Mouse (Mus musculus) cerebral cortex, adult 2 months (tissue): Measurements from ENCODE around the gene Ckap5.

Source experiments
- WGBS: fragments of 180-500 bp; shearing (Covaris S2); methylation state at CpG from one replicate; pipeline ENCODE4 v1.1.7; 2018; 5-methylcytosine and 5-hydroxymethylcytosine counted together

Gene Ckap5

DNA sequence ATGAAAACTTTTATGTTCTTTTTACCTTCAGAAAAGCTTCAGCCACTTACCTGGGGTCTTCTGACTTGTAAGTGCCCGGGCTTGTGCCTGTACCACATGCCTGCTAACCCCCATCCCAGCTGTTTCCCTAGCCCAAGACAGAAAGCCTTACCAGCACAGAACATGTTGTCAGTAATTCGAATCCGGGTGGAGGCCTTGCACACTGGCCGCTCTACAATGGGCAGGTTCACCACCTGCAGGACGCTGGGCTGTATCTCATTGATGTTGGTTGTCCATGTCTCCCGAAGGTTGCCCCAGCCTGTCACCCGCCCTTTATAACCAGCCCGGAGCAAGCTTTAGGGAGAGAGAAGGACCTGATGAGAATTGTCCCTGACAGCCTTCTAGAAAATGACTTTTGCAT, 101.6 kb downstream of the Ckap5 start:
- 91% methylated on average over 8 of the region's 8 CpGs for WGBS

DNA sequence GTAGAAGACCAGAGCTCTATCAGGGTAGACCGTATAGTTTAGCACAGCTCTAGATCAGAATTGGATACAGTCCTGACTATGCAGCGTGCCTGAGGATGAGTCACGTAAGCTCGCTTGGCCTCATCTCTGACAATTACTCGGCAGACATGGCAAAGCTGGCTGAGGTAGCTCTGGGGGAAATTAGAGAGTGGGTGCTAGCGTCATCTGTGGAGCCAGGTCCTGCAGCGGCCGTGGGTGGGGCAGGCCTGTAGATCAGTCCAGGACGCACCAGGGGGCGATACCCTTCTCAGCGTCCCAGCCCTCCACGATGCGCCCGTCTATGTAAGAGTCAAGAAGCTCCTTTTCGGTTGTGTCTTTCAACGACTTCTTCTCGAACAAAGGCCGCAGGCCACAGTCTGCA, 103.1 kb downstream of the Ckap5 start:
- 70% methylated on average over 18 of the region's 18 CpGs for WGBS

DNA sequence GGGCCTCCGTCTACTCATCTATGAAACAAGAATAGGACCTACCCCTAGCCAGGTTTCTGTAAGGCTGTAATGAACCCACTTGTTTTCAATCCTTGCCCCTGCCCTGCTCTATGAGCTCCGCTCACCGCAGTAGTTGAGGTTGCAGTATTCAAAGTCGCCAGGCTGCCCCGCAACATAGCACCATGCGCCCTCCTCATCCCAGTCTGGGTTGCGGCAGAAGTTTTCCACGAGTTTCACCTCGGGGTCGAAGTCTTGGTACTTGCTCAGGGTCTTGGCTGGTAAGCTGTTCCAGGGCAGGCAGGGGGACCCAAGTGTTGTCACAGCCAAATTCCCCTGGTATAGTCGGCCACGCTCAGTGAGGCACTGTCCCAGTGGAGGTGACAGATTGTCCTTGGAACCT, 103.8 kb downstream of the Ckap5 start:
- 93% methylated on average over 12 of the region's 12 CpGs for WGBS

DNA sequence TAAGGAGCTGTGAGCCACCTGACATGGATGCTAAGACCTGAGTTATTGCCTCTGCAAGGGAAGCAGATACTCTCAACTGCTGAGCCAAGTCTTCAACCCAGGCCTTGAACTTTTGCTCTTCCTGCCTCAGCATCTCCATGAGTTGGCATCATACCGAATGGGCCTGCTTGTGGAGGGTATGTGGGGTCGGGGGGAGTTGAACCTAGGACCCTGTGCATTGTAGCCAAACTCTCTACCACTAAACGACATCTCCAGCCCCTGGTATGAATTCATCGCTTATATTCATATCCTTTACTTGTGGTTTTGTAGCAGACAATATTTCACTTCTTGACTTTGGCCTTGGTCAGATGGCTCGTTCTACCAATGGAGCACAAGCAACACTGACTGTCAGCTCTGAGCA, 105.3 kb downstream of the Ckap5 start:
- 84% methylated on average over 5 of the region's 5 CpGs for WGBS

DNA sequence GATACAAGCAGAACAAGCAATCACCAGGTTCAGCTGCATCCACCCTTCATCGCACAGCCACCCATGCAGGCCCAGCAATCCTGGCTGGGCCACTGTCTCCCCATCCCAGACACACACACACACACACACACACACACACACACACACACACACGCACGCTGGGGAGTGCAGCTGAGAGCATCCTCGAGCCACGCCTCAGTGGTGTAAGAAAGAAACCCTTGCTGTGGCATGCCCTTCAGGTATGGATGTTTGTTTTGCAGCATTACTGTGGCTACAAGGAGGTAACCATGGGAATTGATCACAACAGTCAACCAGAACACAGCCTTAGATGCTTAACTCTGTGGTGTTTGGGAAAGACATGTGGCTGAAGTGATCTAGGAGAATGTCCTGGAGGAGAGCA, 105.8 kb downstream of the Ckap5 start:
- 89% methylated on average over 5 of the region's 5 CpGs for WGBS

DNA sequence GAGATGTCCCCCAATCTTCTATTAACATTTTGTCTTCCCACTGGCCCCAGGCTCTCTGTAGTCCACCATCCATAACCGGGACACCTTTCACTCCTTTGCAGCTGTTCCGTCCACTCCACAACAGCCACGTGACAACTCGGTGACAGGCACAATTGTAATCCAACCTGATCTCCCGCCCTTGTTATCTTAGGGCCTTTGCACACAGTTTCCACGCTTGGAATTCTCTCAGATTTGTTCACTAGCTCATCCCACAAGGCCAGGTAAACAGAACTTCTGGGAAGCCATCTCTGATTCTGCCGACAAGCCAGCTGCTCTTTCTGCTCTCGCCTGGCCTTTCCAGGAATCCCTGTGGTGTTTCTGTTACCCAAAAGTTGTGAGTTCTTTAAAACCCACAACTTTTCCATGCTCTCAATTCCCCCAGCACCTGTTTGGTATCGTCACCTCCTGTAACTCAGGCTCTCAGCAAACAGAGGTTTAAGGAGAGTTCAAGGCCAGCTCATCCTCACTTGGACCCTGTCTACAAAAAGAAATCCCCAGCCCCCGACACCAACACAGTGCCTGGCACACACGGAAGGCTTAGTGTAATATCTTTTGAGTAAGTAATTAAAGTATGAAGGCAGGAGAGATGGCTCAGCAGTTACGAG, 106.9 kb downstream of the Ckap5 start:
- 89% methylated on average over 12 of the region's 12 CpGs for WGBS

DNA sequence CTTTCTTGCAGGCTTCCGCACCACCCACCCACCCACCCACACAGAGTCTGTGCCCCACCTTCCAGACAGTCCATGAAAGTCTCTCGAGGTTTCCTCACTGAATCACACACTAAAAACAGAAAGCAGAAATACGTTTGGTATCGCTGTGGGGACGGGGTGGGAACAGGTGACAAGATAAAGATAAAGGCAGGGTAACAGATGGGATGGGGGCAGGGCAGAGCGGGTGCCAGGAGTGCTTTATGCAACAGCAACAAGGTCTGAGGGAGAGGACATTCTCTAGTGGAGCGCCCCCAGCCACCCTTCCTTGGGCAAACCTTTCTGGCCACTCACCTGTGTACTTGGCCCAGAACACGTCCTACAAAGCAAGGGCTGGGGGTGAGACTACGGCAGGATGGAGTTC, 108.3 kb downstream of the Ckap5 start:
- 61% methylated on average over 9 of the region's 9 CpGs for WGBS

DNA sequence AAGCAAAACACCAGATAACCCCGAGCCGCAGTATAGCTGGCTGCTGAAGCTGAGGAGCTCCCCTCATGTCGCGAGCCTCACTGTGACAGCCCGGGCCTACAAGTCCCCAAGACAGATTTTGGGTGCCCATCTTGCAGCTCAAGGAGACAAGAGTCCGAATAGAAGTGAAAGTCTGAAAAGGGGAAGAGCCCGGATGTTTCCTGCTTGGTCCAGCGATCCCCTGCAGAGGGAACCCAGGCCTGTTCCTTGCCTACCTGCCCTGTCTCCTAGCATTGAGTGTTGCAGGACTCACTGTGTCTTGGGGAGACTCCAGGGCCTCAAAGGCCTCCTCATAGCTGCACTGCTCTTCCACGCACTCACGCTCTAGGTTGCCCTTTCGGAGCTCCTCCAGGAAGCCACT, 108.9 kb downstream of the Ckap5 start:
- WGBS = 87% methylated on average over 11 of the region's 11 CpGs

DNA sequence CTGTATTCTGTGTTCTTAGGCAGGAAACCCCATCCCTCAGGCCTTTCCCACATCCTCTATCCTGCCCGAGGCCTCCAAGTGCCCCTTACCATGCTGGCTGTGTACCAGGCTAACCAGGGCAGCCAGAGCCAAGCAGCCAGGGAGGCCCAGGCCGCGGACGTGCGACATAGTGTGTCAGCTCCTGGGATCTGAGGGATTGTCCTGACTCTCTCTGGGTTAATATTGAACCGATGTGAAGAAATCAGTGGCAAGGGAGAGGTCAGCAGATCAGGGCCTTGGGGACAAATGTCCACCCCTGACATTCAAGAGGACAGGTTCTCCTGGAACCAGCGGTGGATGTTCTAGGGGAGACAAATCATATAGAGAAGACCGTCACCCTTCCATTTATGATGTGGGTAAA, 109.7 kb downstream of the Ckap5 start, which contains the start of gene F2:
F2 (minus strand) TSS at position 186 of the 400 bp plus-strand sequence.
- WGBS = 87% methylated on average over 8 of the region's 8 CpGs

DNA sequence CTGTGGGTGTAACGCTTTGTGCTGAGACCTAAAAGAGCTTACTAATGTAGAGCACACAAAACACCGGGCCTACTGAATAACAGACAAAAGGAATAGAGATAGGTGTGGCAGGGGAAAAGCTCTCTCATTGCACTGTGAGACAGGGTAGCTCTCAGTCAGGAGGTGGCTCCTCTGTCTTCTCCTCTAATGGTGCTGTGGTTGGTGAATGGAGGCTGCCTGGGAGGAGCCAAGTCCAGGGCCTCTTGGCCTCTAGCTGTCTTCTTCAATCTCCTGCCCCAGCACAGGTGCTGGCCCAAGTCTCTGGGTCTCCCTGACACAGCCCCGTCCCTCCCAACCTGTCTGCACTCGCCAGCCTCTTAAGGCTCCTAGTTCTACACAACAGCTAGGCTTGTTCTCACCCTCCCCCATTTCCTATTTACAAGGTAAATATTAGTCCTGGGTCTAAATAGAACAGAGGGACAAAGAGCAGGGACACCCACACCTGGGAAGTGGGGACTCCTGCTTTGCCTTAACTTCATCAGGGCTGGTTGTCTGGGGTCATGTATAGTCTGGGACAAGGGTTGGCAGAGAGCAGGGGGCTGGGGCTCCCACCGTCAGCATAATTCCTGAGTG, 110.3 kb downstream of the Ckap5 start:
- 75% methylated on average over 5 of the region's 5 CpGs for WGBS

DNA sequence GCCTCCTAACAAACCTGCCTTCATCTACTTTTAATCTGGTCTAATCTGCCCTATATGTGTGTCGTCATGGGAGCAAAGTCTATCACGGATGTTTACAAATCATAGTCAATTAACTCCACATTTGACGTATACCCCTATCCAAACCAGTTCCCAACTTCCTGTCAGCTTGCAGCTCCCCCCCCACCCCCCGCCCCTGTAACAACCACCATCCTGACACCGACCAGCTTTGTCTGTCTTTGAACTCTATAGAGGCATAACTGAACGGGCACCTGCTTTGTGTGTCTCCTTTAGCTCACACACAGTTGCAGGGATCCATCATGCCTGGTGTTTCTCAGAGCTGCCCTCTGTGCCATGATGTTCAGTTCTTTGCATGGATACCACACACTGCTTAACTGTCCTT, 112.4 kb downstream of the Ckap5 start:
- 76% methylated on average over 6 of the region's 6 CpGs for WGBS

DNA sequence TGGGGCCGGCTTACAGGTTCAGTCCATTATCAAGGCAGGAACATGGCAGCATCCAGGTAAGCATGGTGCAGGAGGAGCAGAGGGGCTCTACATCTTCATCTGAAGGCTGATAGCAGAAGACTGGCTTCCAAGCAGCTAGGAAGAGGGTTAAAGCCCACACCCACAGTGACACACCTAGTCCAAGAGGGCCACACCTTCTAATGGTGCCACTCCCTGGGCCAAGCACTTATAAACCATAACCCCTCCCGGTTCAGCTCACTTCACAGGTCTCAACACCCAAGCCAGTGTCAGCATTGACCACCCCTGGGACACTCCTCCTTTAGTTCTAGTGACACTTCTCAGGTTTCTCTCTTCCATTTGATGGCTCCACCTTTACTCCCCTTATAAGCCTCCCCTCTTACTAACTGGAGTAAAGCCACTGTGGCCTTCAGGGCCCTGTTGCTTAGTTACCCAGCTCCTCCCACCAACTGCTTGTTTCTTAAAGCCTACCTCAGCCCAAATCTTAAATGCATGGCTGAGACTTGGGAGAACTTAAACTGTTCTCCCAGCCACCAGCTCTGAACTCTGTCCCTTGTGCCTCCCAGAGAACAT, 116.4 kb downstream of the Ckap5 start:
- WGBS = 90% methylated on average over 2 of the region's 2 CpGs

DNA sequence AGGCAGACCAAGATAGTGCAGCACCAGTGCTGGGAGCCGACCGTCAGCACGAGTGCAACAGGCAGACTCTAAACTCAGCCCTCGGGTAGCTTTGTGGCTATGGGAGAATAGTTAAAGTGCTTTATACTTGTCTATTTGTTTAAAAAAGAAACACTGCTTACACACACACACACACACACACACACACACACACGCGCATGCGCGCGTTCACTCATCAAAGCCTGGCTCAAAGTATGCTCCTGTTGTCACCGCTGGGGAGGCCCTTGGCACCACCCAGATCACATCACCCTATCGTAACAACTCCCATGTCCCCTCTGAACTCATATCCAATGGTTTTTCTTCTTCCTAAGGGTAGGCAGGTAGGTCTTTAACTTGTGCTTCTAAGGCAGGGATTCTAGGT, 117.5 kb downstream of the Ckap5 start:
- WGBS = 89% methylated on average over 11 of the region's 11 CpGs

DNA sequence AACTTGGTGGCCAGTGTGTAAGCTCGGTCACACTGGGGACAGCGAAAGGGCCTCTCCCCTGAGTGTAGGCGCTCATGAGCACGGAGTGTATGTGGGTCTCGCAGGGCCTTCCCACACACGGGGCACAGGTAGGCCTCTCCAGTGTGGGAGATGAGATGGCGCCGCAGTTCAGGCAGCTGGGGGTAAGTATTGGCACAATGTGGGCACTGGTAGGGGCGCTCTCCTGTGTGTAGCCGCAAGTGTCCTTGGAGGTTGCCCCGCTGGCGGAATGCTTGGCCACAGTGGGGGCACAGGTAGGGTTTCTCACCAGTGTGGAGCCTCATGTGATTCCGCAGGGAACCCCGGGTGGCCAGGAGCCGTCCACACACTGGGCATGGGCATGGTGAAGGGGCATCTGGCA, 118.8 kb downstream of the Ckap5 start:
- WGBS = 97% methylated on average over 15 of the region's 15 CpGs

DNA sequence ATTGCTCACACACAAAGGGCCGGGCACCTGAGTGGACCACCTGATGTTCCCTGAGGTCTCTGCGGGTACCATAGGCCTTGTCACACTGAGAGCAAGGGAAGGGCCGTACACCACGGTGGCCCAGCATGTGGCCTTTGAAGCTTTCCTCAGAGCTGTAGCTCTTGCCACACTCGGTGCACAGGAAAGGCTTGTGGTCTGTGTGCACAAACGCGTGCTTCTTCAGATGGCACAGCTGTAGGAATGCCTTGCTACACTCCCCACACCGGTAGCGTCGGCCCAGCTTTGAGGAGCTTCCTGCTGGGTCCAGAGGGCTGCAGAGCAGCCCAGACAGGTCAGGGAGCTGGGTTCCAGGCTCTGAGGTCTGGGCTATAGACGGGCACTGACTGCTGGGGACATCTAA, 119.2 kb downstream of the Ckap5 start:
- 90% methylated on average over 11 of the region's 11 CpGs for WGBS

DNA sequence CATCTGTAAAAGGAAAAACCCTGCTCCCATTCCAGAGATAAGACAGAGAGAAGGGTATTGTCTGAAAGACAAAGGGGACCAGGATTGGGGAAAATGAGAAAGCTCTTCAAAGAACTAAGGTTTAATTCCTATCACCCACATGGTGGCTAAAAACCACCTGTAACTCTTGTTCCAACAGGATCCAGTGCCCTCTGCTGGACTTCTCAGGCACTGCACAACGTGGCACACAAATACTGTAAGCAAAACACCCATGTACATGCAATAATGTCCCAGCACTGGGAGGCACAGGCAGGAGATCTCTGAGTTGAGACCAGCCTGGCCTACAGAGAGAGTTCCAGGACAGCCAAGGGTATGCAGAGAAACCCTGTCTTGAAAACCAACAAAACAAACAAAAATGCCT, 120.2 kb downstream of the Ckap5 start:
- WGBS = 34% methylated on average over 1 of the region's 1 CpGs

DNA sequence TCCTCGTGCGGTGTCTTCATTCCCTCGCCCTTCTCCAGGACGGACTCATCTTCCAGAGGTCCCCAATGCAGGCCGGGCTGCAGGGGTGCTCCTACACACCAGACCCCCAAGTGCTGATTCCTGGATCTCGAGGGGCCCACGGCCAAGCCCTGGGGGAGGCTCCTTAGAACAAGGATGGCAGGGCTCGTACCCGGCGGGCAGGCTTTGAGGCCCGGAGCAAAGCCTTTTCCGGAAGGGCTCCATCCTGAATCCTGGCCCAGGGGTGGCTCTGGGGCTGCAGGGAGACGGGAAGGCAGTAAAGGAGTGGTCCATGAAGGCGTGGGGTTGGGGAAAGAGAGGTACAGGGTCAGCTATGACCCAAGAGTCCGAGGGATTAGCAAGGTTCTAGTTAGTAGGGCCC, 122.6 kb downstream of the Ckap5 start:
- WGBS = 3% methylated on average over 15 of the region's 15 CpGs

DNA sequence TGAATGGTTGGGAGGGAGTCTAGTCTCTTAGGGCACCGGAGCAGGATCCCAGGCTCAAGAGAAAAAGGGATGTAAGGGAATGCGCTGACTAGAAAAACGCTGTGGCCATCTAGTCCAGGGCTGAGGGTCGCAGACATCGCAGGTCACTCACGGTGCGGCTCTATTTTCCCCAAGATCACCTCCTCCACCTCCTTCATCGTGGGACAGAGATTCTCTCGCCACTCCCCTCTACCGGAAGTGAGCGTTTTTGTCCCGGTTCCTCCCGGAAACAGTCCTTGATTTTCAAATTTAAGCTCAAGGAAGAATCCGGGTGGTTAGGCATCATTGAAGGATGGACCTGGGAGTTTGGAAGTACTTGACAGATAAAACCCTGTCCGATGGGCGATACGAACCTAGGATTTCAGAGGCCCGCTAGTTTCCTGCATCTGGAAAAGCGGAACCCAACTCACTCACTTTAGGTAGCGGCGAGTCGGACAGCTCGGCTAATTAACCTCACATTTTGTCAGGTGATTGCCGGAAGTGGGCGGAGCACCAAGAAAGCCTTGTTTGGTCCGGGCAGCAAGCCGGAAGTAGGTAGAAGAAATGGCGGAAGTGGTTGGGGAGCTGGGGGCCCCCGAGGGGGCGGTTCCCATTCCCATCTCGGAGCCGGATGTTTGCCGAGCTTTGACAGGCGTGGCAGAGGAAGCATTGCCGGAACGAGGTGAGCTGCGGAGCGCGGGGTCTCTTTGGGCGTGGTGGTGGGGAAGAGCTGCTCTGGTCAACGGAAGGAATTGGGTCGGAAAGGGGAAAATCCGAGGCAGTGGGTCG, 123.2 kb downstream of the Ckap5 start, which contains the start of the genes Zfp408 and Arhgap1:
Zfp408 (minus strand) TSS at position 239 of the 807 bp plus-strand sequence.
Arhgap1 (plus strand) TSS at position 308 of the 807 bp plus-strand sequence.
- WGBS = under 1% methylated on average over 44 of the region's 44 CpGs

DNA sequence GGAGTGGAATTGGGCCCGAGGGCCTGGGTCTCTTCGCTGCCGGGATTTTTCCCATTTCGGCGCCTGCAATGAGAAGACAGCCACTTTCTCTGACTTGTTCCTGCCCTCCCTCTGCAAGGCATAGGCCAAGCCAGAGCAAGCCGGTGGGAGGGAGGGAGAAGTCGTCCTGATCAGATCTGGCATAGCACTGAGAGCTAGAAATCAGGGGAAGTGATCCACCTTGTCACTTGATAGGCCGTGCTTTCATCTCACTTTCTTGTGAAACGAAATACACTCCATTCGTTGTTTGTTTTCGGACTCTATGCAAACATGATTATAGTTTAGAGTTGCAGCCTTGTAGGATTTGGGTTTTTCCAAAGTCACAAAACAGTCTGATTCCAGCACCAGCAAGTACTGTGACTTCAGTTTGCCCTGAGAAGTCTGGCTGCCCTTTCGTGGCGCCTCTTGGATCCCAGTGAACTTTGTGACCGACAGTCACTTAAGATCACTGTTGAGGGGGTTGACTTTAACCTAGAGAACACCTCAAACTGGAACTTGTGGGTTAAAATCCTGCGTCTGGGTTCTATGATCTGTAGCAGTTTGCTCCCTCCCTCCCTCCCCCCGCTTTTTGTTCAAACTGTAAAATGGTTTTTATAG, 123.9 kb downstream of the Ckap5 start:
- WGBS = 8% methylated on average over 16 of the region's 16 CpGs

DNA sequence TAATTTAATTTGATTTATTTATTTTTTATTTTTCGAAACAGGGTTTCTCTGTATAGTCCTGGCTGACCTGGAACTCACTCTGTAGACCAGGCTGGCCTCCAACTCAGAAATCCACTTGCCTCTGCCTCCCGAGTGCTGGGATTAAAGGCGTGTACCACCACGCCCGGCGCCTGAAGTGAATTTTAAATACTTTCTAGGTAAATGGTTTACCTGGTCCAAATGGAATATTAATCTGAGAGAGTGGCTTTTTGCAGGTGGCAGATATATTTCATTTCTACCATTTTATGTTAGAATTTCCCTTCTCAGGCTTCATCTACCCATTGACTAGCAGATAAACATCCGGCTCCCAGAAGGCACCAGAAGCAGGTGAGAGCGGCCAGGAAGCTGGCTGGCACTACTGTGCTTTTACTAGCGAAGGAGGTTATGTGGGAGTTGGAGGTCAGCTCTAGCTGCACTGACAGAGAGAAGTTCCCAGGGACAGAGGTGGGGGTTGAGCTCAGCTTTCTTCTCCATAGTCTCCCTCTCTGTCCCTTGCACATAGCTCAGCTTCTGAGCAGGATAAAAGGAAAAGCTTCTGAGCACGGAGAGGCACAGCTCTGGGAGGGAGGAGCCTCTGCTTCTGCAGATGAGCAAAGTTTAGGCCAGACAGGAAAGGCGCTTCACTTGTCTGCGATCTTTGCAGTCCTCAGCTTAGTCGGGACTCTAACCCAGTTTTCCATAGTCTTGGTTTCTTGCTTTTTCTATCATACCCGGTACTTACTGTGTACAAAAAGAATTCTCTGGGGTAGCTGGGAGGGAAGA, 125.1 kb downstream of the Ckap5 start:
- 72% methylated on average over 14 of the region's 14 CpGs for WGBS

DNA sequence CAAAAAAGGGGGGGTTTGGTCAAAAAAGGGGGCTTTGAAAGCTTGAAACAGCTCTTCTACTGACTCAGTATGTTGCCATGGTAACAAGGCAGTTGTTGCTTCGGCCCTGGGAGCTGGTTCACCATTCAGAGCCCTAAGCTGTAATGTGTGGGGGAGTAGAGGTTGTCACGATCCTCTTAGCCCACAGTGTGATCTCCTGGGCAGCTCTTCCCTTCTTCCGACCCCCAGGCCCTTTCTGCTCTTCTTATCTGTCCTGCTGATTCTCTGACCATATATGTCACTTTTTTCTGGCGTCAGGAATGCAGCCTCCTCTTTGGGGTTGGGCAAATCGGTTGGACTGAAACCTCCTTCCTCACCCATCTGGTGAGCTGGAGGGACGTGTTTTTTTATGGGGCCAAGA, 126.3 kb downstream of the Ckap5 start:
- WGBS = 26% methylated on average over 6 of the region's 6 CpGs
